Mouse (Mus musculus) forebrain, embryonic 16.5 days (tissue): ENCODE measurements around the gene Tpbg. TPM values are rescaled to one million over a fixed set of nuclear protein-coding genes. Genes with fewer than 3 reads are reported as not detected.
A peak's percentile ranks its signal among the peaks of the same experiment; 100 is the strongest.
"Not testable (repeated sequence)": the region's sequence is repeated elsewhere in the genome, so short reads cannot be mapped to it uniquely, and the experiment has no call there.

ENCODE experiments used
- ATAC-seq: fragments of 200-750 bp; cut with Nextera tagmentation; 2 replicates; pipeline ENCODE4 v1.8.0; 2017; ENCODE audit warnings: mild to moderate bottlenecking, moderate library complexity
- H3K27ac ChIP-seq: fragments of 300-500 bp; sonication (generic); 2 replicates; pipeline ENCODE4 v1.5.1; 2014; ENCODE audit warnings: low read length, control low read depth
- H3K27me3 ChIP-seq: fragments of 300-500 bp; sonication (generic); replicated peaks from 2 replicates; pipeline ENCODE4 v1.6.1; 2014; ENCODE audit warnings: low read length; ENCODE audit not compliant: control insufficient read depth, insufficient read depth
- H3K36me3 ChIP-seq: fragments of 300-500 bp; sonication (generic); 2 replicates; pipeline ENCODE4 v1.6.1; 2014; ENCODE audit not compliant: control insufficient read depth, insufficient read depth
- H3K4me1 ChIP-seq: fragments of 300-500 bp; sonication (generic); replicated peaks from 2 replicates; pipeline ENCODE4 v1.6.1; 2014; ENCODE audit warnings: low read length; ENCODE audit not compliant: control insufficient read depth, insufficient read depth
- H3K4me2 ChIP-seq: fragments of 300-500 bp; sonication (generic); 2 replicates; pipeline ENCODE4 v1.6.1; 2014; ENCODE audit warnings: mild to moderate bottlenecking, low read length, control low read depth
- H3K4me3 ChIP-seq: fragments of 300-500 bp; sonication (generic); replicated peaks from 2 replicates; pipeline ENCODE4 v1.5.1; 2014; ENCODE audit warnings: mild to moderate bottlenecking, low read length, control low read depth
- H3K9ac ChIP-seq: fragments of 300-500 bp; sonication (generic); replicated peaks from 2 replicates; pipeline ENCODE4 v1.6.1; 2014; ENCODE audit warnings: low read depth, low read length, control low read depth
- H3K9me3 ChIP-seq: fragments of 300-500 bp; sonication (generic); 2 replicates; pipeline ENCODE4 v1.6.1; 2016; ENCODE audit warnings: low read length; ENCODE audit not compliant: control insufficient read depth
- WGBS: fragments of 180-500 bp; shearing (Covaris S2); extraction: QIAGEN DNeasy Blood & Tissue Kit; methylation state at CpG from one replicate; pipeline ENCODE4 v1.1.7; 2014; 5-methylcytosine and 5-hydroxymethylcytosine counted together
- polyA plus RNA-seq: library from polyadenylated mRNA; unstranded; fragments of >200 nt; fragmentation: Nextera tagmentation; extraction: Ambion mirVana; gene quantifications from 2 replicates; pipeline ENCODE4 v1.2.1, GENCODE M21; 2015

The Tpbg gene
- polyA plus RNA-seq: 7.0 and 8.3 TPM in 2 replicates

- peak; percentile 76 for ATAC-seq
- Histone ChIP-seq H3K9me3 (0 out of 2 replicates have a peak, but pooled peaks cover 2% of the 10 kb centered on the region), H3K4me2 (peak within 1 kb of the TSS; percentile 99), H3K27ac (peak within 1 kb of the TSS; percentile 37; the same call in 1 of the 2 replicates), H3K4me1 (peaks cover 24% of the 10 kb centered on the region), H3K27me3 (0 out of 2 replicates have a peak, but pooled peaks cover 2% of the 10 kb centered on the region), H3K36me3 (no peaks in the 10 kb centered on the region), H3K4me3 (peak within 1 kb of the TSS; percentile 75), H3K9ac (peak within 1 kb of the TSS; percentile 82)
- WGBS: 0% methylated on average over 36 of the region's 39 CpGs
Observed at GRCm38 (mm10) chr9:85842351-85843011, at the start of gene Tpbg. Gene Tpbg, plus strand, starts transcription at chr9:85842380.

GRCm38 (mm10) chr9:85801986-85802385 is 40.2 kb upstream of the Tpbg start:
- not testable (repeated sequence) for H3K27ac ChIP-seq, H3K36me3 ChIP-seq, H3K27me3 ChIP-seq, ATAC-seq, H3K4me3 ChIP-seq, H3K4me2 ChIP-seq, H3K9me3 ChIP-seq, H3K9ac ChIP-seq, H3K4me1 ChIP-seq
- WGBS: 92% methylated on average over 2 of the region's 2 CpGs

- Histone ChIP-seq H3K4me2 (no peak overlapping the region), H3K4me1 (no peaks in the 10 kb centered on the region), H3K27ac (no peak overlapping the region), H3K9ac (no peak overlapping the region), H3K27me3 (no peaks in the 10 kb centered on the region), H3K4me3 (no peak overlapping the region), H3K9me3 (no peaks in the 10 kb centered on the region), H3K36me3 (no peaks in the 10 kb centered on the region)
- WGBS: 81% methylated on average over 4 of the region's 4 CpGs
- no peak for ATAC-seq
Observed at GRCm38 (mm10) chr9:85802563-85802962, 39.6 kb upstream of the Tpbg start.

DNA sequence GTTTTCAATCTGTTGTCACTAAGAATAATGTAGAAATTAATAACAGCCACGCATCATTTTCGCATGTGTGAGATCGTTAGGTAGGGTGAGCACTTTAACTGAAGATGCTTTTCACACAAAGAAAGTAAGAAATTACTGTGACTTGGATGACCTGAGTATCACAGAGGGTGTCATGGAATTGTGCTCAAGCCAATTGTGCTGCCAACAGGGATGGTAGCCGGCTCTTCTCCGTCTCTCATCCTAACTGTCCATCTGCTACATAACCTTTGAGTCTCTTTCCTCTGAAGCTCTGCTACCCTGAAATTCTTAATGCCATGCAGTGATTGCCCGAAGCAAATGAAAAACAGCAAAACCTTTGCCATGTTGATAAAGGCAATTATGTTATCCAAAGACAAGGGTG is 35.8 kb upstream of the Tpbg start:
- ATAC-seq: no peak
- no peak overlapping the region for H3K4me2 ChIP-seq
- no peak overlapping the region for H3K4me3 ChIP-seq
- H3K36me3 ChIP-seq: no peaks in the 10 kb centered on the region
- H3K9me3 ChIP-seq: no peaks in the 10 kb centered on the region
- WGBS: 83% methylated on average over 6 of the region's 6 CpGs
- H3K9ac ChIP-seq: no peak overlapping the region
- no peaks in the 10 kb centered on the region for H3K4me1 ChIP-seq
- no peak overlapping the region for H3K27ac ChIP-seq
- H3K27me3 ChIP-seq: no peaks in the 10 kb centered on the region

GRCm38 (mm10) chr9:85809246-85809645 is 32.9 kb upstream of the Tpbg start:
- H3K9me3 ChIP-seq: no peaks in the 10 kb centered on the region
- no peak overlapping the region for H3K27ac ChIP-seq
- H3K9ac ChIP-seq: no peak overlapping the region
- ATAC-seq: no peak
- H3K36me3 ChIP-seq: no peaks in the 10 kb centered on the region
- H3K4me3 ChIP-seq: no peak overlapping the region
- no peaks in the 10 kb centered on the region for H3K27me3 ChIP-seq
- no peak overlapping the region for H3K4me2 ChIP-seq
- no peaks in the 10 kb centered on the region for H3K4me1 ChIP-seq
- 91% methylated on average over 3 of the region's 3 CpGs for WGBS

- H3K4me2 ChIP-seq: no peak overlapping the region
- no peak overlapping the region for H3K27ac ChIP-seq
- no peaks in the 10 kb centered on the region for H3K27me3 ChIP-seq
- WGBS: 91% methylated on average over 11 of the region's 11 CpGs
- no peak overlapping the region for H3K9ac ChIP-seq
- no peak for ATAC-seq
- no peaks in the 10 kb centered on the region for H3K36me3 ChIP-seq
- H3K4me1 ChIP-seq: no peaks in the 10 kb centered on the region
- no peak overlapping the region for H3K4me3 ChIP-seq
- no peaks in the 10 kb centered on the region for H3K9me3 ChIP-seq
Observed at GRCm38 (mm10) chr9:85820829-85821228, 21.4 kb upstream of the Tpbg start.

DNA sequence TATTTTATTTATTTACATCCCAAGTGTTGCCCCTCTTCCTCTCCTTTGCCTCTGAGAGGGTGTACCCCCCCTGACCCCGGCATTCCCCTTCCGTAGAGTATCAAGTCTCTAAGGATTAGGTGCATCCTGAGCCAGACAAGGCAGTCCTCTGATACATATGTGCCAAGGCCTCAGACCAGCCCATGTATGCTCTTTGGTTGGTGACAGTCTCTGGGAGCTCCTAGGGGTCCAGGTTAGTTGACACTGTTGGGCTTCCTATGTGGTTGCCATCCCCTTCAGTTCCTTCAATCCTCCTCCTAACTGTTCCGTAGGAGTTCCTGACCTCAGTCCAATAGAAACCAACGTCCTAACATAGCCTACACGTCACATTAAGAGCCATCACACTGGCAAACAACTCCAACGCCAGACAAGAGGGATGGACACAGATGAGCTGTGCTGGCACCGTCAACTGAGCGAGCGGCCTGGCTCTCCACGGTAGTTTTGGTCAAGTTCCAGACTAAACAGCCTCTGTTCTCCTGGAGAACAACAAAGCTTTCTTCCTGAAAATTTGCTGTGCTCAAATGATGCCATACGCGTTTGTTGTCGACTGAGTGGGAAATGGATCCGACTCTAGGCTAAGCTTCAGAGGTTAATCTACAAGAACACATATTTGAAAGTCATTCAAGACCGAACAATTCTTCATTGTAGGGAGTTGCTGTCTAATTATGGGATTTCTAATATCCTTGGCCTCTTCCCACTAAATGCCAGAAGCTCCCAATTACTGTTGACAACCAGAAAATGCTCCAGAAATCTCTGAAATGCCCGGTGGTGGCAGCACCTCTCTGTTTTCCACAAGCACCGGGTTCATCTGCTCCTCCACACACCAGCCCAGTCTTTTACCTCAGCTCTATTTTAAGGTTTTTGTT is 6.4 kb upstream of the Tpbg start:
- no peaks in the 10 kb centered on the region for H3K36me3 ChIP-seq
- H3K4me3 ChIP-seq: no peak overlapping the region
- no peak overlapping the region for H3K27ac ChIP-seq
- H3K4me1 ChIP-seq: no peaks in the 10 kb centered on the region
- H3K27me3 ChIP-seq: no peaks in the 10 kb centered on the region
- WGBS: 57% methylated on average over 17 of the region's 17 CpGs
- 0 out of 2 replicates have a peak, but pooled peaks cover 2% of the 10 kb centered on the region for H3K9me3 ChIP-seq
- H3K4me2 ChIP-seq: no peak overlapping the region
- no peak overlapping the region for H3K9ac ChIP-seq
- peak; percentile 63 for ATAC-seq

DNA sequence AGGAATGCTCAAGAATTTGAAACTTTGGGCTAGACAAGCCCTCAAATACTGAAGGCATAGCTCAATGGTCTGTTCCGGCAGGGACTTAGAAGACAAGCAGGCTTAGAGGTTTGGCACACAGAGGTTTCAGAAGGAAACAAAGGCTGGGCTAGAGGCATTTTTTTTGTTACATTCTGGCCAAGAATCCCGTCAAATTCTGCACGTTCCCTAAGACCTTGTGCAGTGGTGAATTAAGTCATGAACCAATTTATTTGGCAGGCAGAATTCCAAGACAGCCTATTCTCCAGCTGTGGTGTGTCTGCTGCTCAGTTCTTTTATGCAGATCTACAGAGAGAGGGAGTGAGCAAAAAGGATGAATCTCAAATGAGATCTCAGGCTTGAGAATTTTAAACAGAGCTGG is 2.6 kb upstream of the Tpbg start:
- Histone ChIP-seq H3K36me3 (no peaks in the 10 kb centered on the region), H3K27me3 (0 out of 2 replicates have a peak, but pooled peaks cover under 1% of the 10 kb centered on the region), H3K27ac (no peak overlapping the region), H3K4me1 (peaks cover 18% of the 10 kb centered on the region), H3K4me3 (no peak overlapping the region), H3K9ac (no peak overlapping the region), H3K4me2 (no peak overlapping the region), H3K9me3 (0 out of 2 replicates have a peak, but pooled peaks cover 2% of the 10 kb centered on the region)
- no peak for ATAC-seq
- WGBS: 12% methylated on average over 3 of the region's 3 CpGs

DNA sequence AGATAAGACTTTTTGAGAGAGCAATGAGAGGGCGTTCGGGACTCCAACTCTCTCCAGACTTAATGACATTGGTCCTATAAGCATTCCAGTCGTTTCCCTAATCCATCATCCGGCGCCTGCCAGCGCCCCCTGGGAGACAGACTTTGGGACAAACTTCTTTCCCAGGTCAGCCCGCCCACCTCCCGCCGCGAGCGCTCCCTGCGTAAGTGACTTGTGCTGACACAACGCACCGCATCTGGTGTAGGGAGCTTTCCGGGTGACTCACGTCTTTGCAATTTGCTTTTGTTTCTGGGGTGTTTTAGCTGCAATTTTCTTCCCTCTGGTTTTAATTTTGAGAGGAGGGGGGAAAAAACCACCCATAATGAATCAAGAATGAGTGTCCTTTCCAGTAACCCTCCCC is 289 bp upstream of the Tpbg start:
- Histone ChIP-seq H3K4me1 (peaks cover 24% of the 10 kb centered on the region), H3K9ac (peak overlapping the region; percentile 82; the same call in 1 of the 2 replicates), H3K27ac (no peak overlapping the region), H3K9me3 (0 out of 2 replicates have a peak, but pooled peaks cover 2% of the 10 kb centered on the region), H3K27me3 (0 out of 2 replicates have a peak, but pooled peaks cover 2% of the 10 kb centered on the region), H3K36me3 (no peaks in the 10 kb centered on the region), H3K4me2 (peak overlapping the region; percentile 99), H3K4me3 (peak overlapping the region; percentile 75)
- no peak for ATAC-seq
- WGBS: under 1% methylated on average over 16 of the region's 16 CpGs
